Mouse (Mus musculus) splenic B cell, adult 2 months (primary cell): ENCODE results near the gene Cpe.

Source experiments
- DNase-seq: peaks from one replicate; pipeline ENCODE4 v3.0.0-alpha.2; 2011; ENCODE audit warnings: low read depth, low spot score
- H3K27me3 ChIP-seq: 2 replicates; pipeline ENCODE4 v1.6.1; 2012; ENCODE audit warnings: mild to moderate bottlenecking, low read length, moderate library complexity, mixed read lengths; ENCODE audit not compliant: control insufficient read depth, poor library complexity, insufficient read depth, severe bottlenecking
- H3K36me3 ChIP-seq: 2 replicates; pipeline ENCODE4 v1.6.1; 2012; ENCODE audit warnings: mild to moderate bottlenecking, low read length, moderate library complexity, mixed read lengths; ENCODE audit not compliant: control insufficient read depth, poor library complexity, insufficient read depth, severe bottlenecking

The Cpe gene

GRCm38 (mm10) chr8:64632169-64632568 is 60.7 kb downstream of the Cpe start:
- DNase-seq, result no peak
- H3K27me3 ChIP-seq, result no peaks in the 10 kb centered on the region
- H3K36me3 ChIP-seq, result no peaks in the 10 kb centered on the region

DNA sequence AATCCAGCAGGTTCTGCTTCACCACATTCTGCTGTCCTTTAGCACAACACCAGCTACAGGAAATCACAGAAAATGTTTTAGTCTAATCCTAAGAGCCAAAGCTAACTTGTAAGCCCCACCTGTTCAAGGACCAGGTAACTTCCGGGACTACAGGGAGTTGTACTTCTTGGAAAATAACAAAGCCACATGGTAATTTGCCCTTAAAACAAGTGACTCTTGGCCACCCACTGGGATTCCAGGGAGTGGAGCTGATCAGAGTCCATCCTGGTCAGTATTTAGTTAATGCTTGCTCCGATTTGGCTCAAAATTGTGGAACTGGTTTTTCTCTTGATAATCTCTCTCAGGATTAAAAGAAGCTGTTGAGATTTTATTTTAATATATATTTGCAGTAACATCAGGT is 61.1 kb downstream of the Cpe start:
- H3K36me3 ChIP-seq, result no peaks in the 10 kb centered on the region
- DNase-seq, result no peak
- no peaks in the 10 kb centered on the region for H3K27me3 ChIP-seq

DNA sequence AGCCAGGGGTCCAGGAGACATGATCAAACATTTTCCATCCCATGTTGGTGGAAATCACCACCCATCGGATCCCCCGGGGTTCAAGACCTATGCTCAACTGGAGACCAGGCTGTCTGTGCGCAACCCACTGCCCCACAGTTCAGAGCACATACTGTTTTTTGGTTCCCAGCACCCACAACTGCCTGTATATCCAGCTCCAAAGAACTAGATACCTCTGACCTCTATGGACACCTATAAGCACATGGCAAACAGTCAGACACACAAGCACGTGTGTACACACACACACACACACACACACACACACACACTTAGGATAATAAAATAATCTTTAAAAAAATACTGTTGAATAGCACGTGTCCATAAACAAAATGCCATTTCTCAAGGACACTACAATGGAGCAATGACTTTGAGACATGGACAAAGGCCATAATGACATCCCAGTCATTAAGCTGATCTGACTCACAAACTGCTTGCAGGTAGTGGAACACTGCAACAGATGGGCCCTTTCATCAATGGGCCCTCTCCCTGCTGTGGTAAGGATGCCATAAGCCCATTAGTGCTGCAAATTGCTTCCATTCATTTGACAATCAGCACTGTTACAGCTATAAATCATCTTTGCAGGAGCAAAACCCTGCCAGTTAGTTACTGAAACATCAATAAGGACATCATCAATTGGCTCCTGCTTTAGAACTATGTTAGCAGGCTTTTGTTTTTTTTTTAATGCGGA is 63.7 kb downstream of the Cpe start:
- DNase-seq, result no peak
- no peaks in the 10 kb centered on the region for H3K27me3 ChIP-seq

GRCm38 (mm10) chr8:64628039-64628438 is 64.8 kb downstream of the Cpe start:
- Histone ChIP-seq H3K27me3 (no peaks in the 10 kb centered on the region), H3K36me3 (no peaks in the 10 kb centered on the region)
- no peak for DNase-seq

More for the DNA sequence above, 63.7 kb downstream of the Cpe start:
- H3K36me3 ChIP-seq, result no peaks in the 10 kb centered on the region

DNA sequence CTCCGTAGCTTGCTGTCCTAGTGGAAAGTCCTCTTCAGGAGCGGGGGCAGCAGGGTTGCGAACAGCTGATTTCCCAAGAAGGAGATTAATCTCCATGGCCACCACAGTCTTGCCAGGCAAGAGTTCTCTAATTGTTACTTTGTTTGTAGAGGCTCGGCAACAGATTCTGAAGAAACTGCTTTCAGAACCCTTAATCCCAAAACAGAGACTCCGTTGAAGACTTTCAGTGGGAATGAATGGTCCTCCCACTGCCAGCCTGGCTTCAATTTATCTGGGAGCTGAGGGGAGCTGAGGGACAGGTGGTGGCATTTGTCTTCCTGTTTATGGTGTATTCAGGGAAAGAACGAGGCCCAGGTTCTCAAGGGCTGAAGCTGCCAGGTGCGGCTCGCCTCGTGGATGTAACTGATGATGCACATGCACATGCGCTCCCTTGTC is 68.2 kb downstream of the Cpe start:
- Histone ChIP-seq H3K27me3 (no peaks in the 10 kb centered on the region), H3K36me3 (no peaks in the 10 kb centered on the region)
- DNase-seq, result no peak

DNA sequence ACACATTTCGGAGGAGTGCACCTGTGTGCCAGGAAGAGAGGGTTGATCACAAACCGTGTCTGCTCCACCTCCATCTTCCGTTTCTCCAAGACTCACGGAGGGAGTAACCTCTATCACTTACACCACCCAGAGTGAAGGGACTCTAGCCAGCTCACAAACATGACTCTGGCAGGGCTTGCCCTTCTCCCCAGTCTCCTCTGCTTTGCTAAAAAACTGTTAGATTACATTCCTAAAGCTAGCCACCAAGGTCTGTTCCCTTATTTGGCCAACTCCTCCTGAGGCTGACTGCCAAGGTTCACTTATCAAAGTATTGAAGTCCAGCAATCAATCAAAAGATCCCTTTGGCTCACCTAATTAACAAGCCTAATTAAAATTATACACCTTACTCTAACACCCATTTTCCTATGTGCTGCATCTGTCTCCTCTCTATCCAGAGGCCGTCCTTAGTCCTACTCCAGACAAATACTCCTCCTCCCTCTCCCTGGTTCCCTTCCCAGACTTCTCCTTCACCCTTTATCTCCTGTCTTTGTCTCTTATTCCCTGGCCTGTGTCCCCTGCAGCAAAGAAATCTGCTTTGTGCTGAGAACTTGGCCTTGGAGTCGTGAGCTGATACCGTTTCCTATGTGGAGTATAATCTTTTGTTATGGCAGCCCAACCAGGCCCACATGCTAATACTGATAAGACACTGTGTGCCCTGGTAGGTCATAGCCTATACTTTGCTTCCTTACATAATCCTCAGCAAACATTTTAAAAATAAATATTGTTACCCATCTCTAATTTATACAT is 72.3 kb downstream of the Cpe start:
- Histone ChIP-seq H3K27me3 (no peaks in the 10 kb centered on the region), H3K36me3 (no peaks in the 10 kb centered on the region)

GRCm38 (mm10) chr8:64619661-64620060 is 73.2 kb downstream of the Cpe start:
- DNase-seq, result no peak
- no peaks in the 10 kb centered on the region for H3K36me3 ChIP-seq
- H3K27me3 ChIP-seq, result no peaks in the 10 kb centered on the region

More for the DNA sequence above, 72.3 kb downstream of the Cpe start:
- no peak for DNase-seq

- peak; percentile 54 for DNase-seq
- no peaks in the 10 kb centered on the region for H3K36me3 ChIP-seq
- no peaks in the 10 kb centered on the region for H3K27me3 ChIP-seq
These were observed 74.2 kb downstream of the Cpe start for GRCm38 (mm10) chr8:64618618-64619017.

GRCm38 (mm10) chr8:64616566-64616965 is 76.3 kb downstream of the Cpe start:
- DNase-seq, result no peak
- Histone ChIP-seq H3K36me3 (no peaks in the 10 kb centered on the region), H3K27me3 (no peaks in the 10 kb centered on the region)

DNA sequence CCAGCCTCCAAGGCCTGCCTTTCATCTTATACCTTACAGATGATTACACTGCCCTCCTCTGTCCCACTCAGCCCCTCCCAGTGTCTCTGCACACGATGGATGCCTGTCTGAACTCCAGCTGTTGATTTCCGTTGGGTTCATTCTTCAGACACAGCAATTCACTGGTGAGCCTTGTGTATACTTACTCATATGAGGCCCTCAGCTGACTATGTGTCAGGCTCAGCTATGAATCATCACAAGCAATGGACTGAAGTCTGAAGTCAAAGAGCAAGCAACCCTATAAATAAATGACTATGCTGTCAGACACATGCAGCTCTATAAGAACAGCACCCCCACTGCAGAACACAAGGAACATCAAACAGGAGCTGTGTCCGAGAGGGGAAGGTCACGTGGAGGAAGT is 77.4 kb downstream of the Cpe start:
- H3K27me3 ChIP-seq, result no peaks in the 10 kb centered on the region
- no peaks in the 10 kb centered on the region for H3K36me3 ChIP-seq
- no peak for DNase-seq

DNA sequence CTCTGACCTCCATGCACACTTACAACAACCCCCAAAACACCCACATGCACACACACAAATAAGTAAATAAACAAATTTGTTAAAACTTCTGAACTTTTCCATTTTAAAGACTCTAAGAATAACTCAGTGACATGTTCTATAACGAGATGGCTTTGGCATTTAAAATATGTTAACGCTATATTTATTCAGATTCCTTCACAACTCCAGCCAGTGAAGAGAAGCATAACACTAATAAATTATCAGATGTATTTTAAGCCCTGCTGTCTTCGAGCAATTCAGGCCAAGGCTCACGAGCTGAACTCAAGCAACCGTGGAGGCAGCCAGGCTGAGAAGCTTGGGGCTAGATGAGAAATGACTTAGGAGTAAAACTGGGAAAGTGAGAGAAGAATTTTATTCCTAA is 79.2 kb downstream of the Cpe start:
- no peak for DNase-seq
- H3K36me3 ChIP-seq, result no peaks in the 10 kb centered on the region
- H3K27me3 ChIP-seq, result no peaks in the 10 kb centered on the region

GRCm38 (mm10) chr8:64611210-64611974 is 81.5 kb downstream of the Cpe start:
- H3K36me3 ChIP-seq, result no peaks in the 10 kb centered on the region
- DNase-seq, result no peak
- no peaks in the 10 kb centered on the region for H3K27me3 ChIP-seq

GRCm38 (mm10) chr8:64608931-64609330 is 83.9 kb downstream of the Cpe start:
- H3K27me3 ChIP-seq, result no peaks in the 10 kb centered on the region
- no peaks in the 10 kb centered on the region for H3K36me3 ChIP-seq
- no peak for DNase-seq

GRCm38 (mm10) chr8:64606015-64606414 is 86.8 kb downstream of the Cpe start:
- no peaks in the 10 kb centered on the region for H3K27me3 ChIP-seq
- no peak for DNase-seq
- no peaks in the 10 kb centered on the region for H3K36me3 ChIP-seq

GRCm38 (mm10) chr8:64598206-64598605 is 94.6 kb downstream of the Cpe start:
- DNase-seq, result no peak
- H3K27me3 ChIP-seq, result no peaks in the 10 kb centered on the region
- H3K36me3 ChIP-seq, result no peaks in the 10 kb centered on the region
